Mouse (Mus musculus): ENCODE measurements around the gene Etnk2. TPM values are rescaled to one million over a fixed set of nuclear protein-coding genes. Genes with fewer than 3 reads are reported as not detected.

The Etnk2 gene
- total RNA-seq, 2 experiments from 2014 or later = not detected

DNA sequence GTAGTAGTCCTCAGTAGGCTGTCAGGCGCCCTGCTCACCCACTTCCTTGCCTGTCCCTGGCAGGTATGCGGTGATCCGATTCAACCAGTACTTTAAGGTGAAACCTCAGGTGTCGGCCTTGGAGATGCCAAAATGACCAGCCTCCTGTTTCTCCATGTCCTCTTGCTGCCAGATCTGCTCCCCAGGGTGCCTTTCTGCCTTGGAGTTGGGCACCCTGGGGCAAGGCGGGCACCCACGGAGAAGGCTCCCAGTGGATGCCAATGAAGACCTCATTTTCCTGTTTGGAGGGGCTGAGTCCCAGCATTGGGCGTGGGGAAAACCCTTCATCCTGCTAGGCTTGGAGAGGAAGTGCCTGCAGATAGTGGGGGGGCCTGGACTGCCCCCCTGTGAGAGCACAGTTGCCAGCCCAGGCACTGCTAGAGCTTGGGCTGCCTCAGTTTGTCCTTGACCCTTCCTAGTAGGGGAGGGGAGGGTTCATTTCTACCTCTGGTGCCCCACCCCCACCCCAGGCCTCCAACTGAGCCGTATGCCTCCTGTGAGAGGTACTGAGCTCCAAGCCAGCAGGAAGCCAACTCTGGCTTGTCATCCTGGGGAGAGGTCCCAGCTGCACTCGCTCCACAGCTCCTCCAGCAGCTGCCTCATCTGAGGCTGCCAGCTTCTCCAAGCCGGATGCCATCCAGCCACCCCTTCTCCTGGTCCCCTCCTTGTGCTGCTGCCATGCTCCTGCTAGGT, 16.0 kb downstream of the Etnk2 start:
- ATAC-seq (replicated peaks; ENCODE audit: low FRiP score, poor library complexity, severe bottlenecking) = no peak

DNA sequence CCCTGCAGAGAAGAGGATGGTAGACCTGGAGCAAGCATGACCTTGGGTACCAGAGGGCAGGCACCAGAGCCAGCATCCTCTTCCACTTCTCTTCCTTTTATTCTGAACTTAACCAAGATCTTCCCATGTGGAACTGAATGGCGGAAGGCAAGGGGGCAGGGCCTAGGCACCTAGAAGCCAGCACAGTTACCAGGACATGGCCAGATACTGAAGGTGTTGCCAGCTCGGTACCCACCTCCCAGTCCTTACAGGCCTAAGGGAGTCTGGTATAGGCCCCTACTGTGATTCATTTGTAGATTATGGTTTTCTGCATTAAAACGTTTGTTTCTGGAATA, 16.6 kb downstream of the Etnk2 start:
- ATAC-seq (replicated peaks; ENCODE audit: low FRiP score, poor library complexity, severe bottlenecking) = no peak

DNA sequence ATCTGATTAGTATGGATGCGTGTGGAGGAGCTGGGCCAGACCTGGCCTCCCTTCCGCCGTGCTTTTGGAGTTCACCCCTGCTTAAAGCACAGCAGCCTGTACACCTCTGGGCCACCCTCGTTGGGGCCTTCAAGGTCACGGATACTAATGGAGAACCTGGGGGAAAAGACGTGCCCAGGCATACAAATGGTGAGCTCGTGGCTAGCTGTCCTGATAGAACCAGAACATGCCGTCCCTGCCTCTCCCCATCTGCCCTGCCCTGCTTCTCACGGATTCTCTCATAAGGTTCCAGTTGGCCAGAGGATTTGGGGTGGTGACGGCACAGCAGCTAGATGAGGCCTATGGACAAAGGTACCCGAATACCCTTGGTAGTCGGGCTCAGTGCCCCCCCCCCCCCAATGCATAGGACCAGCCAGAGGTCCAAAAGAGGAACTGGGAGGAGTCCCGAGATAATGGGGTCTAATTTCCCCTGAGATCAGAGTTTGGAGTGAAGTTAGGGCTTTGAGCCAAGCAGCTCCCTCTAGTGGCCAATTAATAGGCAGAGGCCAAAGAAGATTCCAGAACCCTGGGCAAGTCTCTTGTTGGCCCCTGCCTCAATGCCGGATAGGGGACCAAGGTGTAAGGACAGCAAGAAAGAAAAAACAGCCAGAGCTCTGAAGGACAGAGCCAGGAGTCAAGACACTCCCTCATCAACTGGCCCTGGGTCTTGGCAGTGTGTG, 17.1 kb downstream of the Etnk2 start:
- ATAC-seq (replicated peaks; ENCODE audit: low FRiP score, poor library complexity, severe bottlenecking) = no peak

- peak; percentile 69 for ATAC-seq (replicated peaks; ENCODE audit: low FRiP score, poor library complexity, severe bottlenecking)
Measured at GRCm38 (mm10) chr1:133382008-133382407, 18.6 kb downstream of the Etnk2 start.

- ATAC-seq (replicated peaks; ENCODE audit: low FRiP score, poor library complexity, severe bottlenecking) = no peak
Measured at GRCm38 (mm10) chr1:133382552-133383155, 19.3 kb downstream of the Etnk2 start.

DNA sequence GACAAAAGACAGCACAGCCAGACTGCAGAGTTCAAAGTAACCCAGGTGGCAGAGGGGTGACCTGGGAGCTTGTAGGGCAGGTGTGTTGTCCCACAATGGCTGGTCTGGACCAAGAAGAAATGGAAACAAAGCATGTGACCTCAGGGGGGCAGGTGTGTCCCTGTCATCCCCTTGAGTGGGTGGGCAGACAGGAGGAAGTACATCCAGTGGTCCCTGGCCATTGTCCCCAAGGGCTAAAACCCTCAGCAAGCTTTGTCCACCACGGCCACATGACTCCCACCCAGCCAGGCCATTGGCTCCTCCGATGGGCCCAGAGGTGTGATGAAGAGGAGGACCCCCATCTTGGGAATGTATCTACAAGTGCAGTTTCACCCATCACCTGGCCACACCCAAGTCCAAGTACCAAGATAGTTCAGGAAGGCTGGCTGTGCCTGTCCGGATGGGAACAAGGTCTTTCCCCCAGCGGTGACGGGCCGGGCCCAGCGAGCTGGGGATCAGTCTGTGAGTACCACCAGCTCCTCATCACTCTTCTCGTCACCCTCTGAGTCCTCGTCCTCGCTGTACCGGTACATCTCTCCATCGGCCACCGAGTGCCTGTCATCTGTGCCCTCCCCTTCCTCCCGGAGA, 19.9 kb downstream of the Etnk2 start:
- no peak for ATAC-seq (replicated peaks; ENCODE audit: low FRiP score, poor library complexity, severe bottlenecking)

DNA sequence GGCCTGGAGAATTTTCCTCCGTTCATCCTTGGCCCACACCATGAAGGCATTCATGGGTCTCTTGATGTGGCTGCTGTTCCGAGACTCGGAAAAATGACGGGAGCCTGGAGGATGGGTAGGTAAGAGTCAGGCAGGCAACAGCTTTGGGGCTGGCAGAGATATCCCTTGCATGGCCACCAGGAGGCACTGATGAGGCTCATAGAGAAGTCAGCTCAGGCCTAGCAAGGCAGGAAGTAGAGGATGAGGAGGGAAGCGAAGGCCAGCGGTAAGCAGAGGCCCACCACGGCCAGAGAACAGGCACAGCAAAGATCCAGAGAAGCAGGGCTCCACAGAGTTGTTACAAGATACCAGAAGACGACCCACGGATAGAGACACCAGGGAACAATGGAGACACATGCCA, 22.1 kb downstream of the Etnk2 start:
- ATAC-seq (replicated peaks; ENCODE audit: low FRiP score, poor library complexity, severe bottlenecking) = peak; percentile 74

GRCm38 (mm10) chr1:133386209-133386608, 22.8 kb downstream of the Etnk2 start:
- no peak for ATAC-seq (replicated peaks; ENCODE audit: low FRiP score, poor library complexity, severe bottlenecking)

DNA sequence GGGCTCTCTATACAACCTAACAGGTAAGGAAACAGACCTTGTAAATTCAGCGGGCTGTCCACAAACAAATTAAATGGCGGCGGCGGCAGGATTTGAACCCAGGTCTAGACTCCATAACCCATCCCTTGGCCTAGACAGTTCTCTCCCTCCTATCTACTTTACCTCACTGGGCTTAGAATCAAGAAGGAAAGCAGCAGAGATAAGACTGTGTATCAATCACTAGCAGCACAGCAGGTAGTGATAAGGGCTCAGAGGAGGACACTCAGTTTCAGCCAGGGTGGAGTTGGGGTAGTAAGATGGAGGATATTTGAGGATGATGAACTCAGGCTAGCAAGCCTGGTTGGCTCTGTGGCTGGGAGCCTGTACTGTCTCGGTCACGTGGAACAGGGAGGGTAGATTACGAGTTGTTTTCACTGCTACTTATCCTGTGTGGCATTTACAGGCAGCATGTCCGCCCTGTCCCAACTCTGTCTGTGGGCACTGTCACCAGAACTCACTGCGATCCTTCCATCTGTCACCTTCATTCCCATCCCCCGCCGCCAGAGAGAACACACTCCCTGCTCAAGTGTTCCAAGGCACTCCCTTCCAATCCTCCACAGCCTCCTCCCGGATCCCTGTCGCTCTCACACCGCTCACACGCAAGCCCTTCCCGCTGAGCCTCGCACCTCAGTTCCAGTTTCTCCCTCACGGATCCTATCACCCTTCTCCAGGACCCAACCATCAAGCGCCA, 24.3 kb downstream of the Etnk2 start:
- ATAC-seq (replicated peaks; ENCODE audit: low FRiP score, poor library complexity, severe bottlenecking) = no peak

GRCm38 (mm10) chr1:133394702-133395101, 31.3 kb downstream of the Etnk2 start:
- no peak for ATAC-seq (replicated peaks; ENCODE audit: low FRiP score, poor library complexity, severe bottlenecking)

GRCm38 (mm10) chr1:133396693-133397092, 33.3 kb downstream of the Etnk2 start:
- ATAC-seq (replicated peaks; ENCODE audit: low FRiP score, poor library complexity, severe bottlenecking) = no peak

- ATAC-seq (replicated peaks; ENCODE audit: low FRiP score, poor library complexity, severe bottlenecking) = no peak
Measured at GRCm38 (mm10) chr1:133397094-133397482, 33.7 kb downstream of the Etnk2 start.

GRCm38 (mm10) chr1:133397483-133398237, 34.3 kb downstream of the Etnk2 start:
- no peak for ATAC-seq (replicated peaks; ENCODE audit: low FRiP score, poor library complexity, severe bottlenecking)

DNA sequence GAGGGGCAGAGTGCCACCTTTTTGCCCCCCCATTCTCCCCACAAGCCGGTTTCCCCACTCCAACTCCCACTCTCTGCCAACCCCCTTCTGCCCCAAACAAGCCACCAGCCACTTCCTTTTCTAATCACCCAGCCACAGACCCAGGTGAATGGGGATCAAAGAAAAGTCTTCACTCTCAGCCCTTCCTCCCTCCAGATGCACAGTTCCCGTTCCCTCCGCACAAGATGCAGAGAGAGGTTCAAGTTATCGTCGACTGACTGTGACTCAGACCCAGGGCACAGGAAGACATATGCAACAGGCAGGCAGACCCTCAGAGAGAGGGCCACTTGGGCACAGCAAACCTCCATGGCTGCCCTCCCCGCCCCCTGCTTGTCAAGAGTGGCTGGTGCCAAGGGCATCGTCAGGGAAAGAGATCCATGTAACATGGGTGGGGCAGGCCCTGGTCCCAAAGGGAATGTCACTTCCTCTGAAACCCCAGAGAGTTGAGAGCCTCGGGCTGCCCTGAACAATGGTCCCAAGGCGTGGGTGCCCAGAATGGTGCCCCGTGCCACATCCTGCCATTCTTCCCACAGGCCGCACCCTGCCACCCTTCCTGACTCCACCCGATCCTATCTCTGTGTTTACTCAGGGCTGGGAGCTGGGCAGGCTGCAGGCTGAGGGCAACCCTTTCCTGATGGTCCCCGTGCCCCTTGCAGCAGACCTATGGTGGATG, 36.8 kb downstream of the Etnk2 start:
- no peak for ATAC-seq (replicated peaks; ENCODE audit: low FRiP score, poor library complexity, severe bottlenecking)

- no peak for ATAC-seq (replicated peaks; ENCODE audit: low FRiP score, poor library complexity, severe bottlenecking)
Measured at GRCm38 (mm10) chr1:133404005-133404404, 40.6 kb downstream of the Etnk2 start.

- no peak for ATAC-seq (replicated peaks; ENCODE audit: low FRiP score, poor library complexity, severe bottlenecking)
Measured at GRCm38 (mm10) chr1:133406614-133407013, 43.2 kb downstream of the Etnk2 start.

DNA sequence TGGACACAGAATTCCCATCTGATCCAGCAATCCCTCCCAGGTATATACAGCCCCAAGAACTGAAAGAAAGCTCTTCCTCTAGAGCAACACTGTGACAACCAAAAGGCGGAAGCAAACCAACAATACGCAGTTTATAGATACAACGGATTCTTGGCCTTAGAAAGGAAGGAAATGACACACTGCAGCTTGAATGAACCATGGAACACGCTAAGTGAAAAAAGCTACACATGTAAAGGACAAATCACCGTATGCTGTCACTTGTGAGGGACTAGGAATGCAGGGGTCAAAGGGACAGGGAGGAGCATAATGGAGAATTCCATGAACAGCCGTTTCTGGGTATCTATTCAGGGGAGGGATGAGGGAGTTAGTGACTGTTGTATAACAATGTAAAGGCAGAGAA, 44.1 kb downstream of the Etnk2 start:
- ATAC-seq (replicated peaks; ENCODE audit: low FRiP score, poor library complexity, severe bottlenecking) = no peak

GRCm38 (mm10) chr1:133408321-133408720, 44.9 kb downstream of the Etnk2 start:
- no peak for ATAC-seq (replicated peaks; ENCODE audit: low FRiP score, poor library complexity, severe bottlenecking)

All from erythroblast, adult 5-6 weeks (primary cell).